Mouse (Mus musculus) megakaryocyte, embryonic 14.5 days (primary cell): Measurements from ENCODE around the gene Pip4k2c. TPM values are rescaled to one million over a fixed set of nuclear protein-coding genes. Genes with fewer than 3 reads are reported as not detected.

Experiments used
- H3K27me3 ChIP-seq: replicated peaks from 2 replicates; pipeline ENCODE3; 2012; ENCODE audit warnings: inconsistent platforms
- H3K36me3 ChIP-seq: replicated peaks from 2 replicates; pipeline ENCODE3; 2012; ENCODE audit warnings: low read length, inconsistent platforms, mixed read lengths
- H3K4me1 ChIP-seq: 2 replicates; pipeline ENCODE4 v1.6.1; 2012; ENCODE audit warnings: inconsistent platforms
- H3K4me3 ChIP-seq: replicated peaks from 2 replicates; pipeline ENCODE3; 2012; ENCODE audit warnings: moderate library complexity, mild to moderate bottlenecking, inconsistent platforms
- H3K9me3 ChIP-seq: 2 replicates; pipeline ENCODE4 v1.6.1; 2012; ENCODE audit warnings: inconsistent platforms
- FLI1 ChIP-seq: IDR thresholded peaks from 2 replicates; pipeline ENCODE4 v1.6.1; 2012; ENCODE audit warnings: low read length, inconsistent platforms, mixed read lengths
- GATA1 ChIP-seq: IDR thresholded peaks from 3 replicates; pipeline ENCODE4 v1.6.1; 2012; ENCODE audit warnings: mixed read lengths, low read length, inconsistent platforms, borderline replicate concordance
- polyA plus RNA-seq: library from polyadenylated mRNA; stranded (reverse); fragments of >175 nt; gene quantifications from 2 replicates; pipeline ENCODE4 v1.2.3, GENCODE M21; 2012; ENCODE audit warnings: low replicate concordance; ENCODE audit not compliant: insufficient read depth

Gene Pip4k2c
- polyA plus RNA-seq, 1 experiment: 19.6 TPM

DNA sequence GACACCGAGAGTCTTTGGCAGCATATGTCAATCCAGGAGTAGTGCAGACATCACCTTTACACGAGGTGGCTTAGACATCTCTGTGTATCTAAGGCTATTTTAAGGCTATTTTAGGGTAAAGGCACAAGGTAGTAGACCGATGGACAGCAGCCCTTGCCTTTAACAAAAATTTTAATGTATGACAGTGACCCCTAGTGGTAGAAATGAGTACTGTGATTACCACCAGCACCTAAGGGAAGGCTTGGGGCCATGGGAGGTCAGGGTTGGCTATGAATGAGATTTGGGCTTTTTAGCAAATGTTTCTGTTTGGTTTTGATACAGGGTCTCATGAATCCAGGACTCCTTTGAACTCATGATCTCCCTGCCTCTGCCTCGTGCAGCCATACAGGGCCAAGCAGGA is 17.5 kb upstream of the Pip4k2c start:
- H3K4me3 ChIP-seq: no peak overlapping the region
- TF ChIP-seq FLI1 (no peak), GATA1 (no peak)
- peaks cover 4% of the 10 kb centered on the region for H3K9me3 ChIP-seq
- peaks cover 59% of the 10 kb centered on the region for H3K4me1 ChIP-seq
- no peaks in the 10 kb centered on the region for H3K36me3 ChIP-seq
- peaks cover 75% of the 10 kb centered on the region for H3K27me3 ChIP-seq

DNA sequence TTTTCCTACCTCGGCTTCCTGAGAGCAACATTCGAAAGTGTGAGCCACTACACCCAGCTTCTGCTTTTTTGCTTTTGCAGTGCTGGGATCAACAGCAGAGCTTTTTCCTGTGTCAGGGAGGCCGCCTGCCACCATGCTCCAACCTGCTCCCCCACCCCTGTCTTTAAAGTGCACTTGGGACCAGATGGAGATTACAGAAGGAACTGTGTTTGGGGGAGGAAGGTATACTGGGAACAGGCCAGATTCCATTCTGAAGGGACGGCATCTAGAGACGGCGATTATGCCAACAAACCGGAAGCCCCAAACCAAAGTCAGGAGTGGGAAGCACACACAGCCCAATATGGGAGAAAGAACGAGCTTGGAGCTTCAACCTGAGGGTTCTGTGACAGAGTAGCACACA is 15.8 kb upstream of the Pip4k2c start:
- Histone ChIP-seq H3K4me3 (no peak overlapping the region), H3K9me3 (peaks cover 7% of the 10 kb centered on the region), H3K36me3 (no peaks in the 10 kb centered on the region), H3K4me1 (peaks cover 59% of the 10 kb centered on the region), H3K27me3 (peaks cover 73% of the 10 kb centered on the region)
- TF ChIP-seq GATA1 (no peak), FLI1 (no peak)

DNA sequence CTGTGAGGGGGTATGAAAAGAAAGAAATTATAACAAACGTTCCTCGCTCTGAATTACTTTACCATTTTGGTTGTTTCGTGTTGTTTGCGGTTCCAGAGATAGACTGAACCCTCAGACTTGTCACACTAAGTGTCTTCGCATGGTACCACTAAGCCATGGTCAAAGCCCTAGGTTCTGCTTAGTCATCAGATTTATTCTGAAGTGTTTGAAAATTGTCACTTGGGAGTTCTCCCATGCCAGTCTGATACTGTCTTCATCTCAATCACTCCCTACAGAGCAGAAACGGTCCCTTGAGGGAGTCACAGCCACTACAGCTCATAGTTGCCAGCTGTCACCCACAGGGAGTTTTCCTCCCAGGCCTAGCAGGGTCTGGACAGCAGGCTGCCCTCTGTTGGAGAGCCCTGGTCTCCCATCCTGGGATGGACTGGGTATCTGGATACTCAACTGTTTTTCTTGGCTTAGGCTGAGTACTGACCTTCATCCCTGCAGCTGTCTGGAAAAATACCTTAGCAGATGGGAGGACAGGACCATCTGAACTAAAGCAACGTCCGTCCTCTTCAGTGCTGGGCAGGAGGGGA is 15.0 kb upstream of the Pip4k2c start:
- H3K4me1 ChIP-seq: peaks cover 57% of the 10 kb centered on the region
- H3K4me3 ChIP-seq: no peak overlapping the region
- H3K36me3 ChIP-seq: no peaks in the 10 kb centered on the region
- H3K27me3 ChIP-seq: peaks cover 68% of the 10 kb centered on the region
- no peak for TF ChIP-seq FLI1
- TF ChIP-seq GATA1: no peak
- peaks cover 7% of the 10 kb centered on the region for H3K9me3 ChIP-seq

DNA sequence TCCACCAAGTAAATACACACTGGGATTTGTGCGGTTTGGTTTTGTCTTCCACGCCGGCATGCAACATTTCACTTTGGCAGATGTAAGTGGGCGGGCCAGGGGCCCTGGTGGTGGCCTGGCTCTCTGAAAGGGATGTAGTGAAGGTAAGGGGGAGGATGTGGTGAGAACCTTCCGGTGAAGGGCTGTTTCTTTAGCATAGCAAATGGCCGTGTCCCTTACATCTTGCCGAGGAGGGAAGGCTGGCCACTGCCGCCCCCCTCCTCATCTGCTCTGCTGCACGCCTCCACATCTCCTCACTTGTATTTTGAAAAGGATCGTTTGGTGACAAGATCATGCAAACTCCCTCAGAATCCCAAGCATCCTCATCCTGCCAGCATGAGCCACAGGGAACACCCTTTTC is 14.3 kb upstream of the Pip4k2c start:
- Histone ChIP-seq H3K4me1 (peaks cover 51% of the 10 kb centered on the region), H3K9me3 (peaks cover 7% of the 10 kb centered on the region), H3K4me3 (peak overlapping the region; percentile 2), H3K36me3 (no peaks in the 10 kb centered on the region), H3K27me3 (peaks cover 61% of the 10 kb centered on the region)
- TF ChIP-seq FLI1: no peak
- TF ChIP-seq GATA1: no peak

DNA sequence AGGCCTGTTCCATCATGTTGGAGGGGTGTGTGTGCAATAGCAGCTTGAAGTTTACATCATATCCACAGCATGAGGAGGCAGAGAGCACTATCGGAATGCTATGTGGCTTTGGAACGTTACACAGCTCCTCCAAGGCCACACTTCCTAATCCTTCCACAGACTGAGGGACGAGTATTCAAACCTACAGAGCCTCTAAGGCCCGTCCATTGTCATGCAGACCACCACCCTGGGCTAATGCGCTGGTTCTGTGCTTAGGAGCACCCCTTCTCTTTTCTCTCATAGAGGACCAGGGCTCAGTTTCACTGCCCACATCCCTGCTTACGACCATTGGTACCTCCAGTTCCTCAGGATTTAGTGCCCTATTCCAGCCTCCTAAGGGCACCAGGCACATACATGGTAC is 13.8 kb upstream of the Pip4k2c start:
- H3K36me3 ChIP-seq: no peaks in the 10 kb centered on the region
- peaks cover 46% of the 10 kb centered on the region for H3K4me1 ChIP-seq
- peaks cover 10% of the 10 kb centered on the region for H3K9me3 ChIP-seq
- H3K4me3 ChIP-seq: no peak overlapping the region
- TF ChIP-seq GATA1 (no peak), FLI1 (no peak)
- H3K27me3 ChIP-seq: peaks cover 56% of the 10 kb centered on the region

DNA sequence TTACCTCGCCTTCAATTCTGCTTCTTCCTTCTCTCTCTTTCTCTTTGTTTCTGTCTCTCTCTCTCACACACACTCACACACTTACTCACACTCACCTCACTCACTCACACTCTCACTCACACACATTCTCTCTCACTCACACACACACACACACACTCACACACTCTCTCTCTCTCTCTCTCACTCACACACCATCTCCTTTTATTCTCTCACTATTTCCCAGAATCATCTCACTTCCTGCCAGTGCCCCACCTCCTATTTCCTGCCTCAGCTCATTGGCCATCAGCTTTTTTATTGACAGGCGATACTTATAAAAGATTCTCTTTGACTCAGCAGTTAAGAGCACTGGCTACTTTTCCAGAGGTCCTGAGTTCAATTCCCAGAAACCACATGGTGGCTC is 7.0 kb upstream of the Pip4k2c start:
- H3K9me3 ChIP-seq: peaks cover 9% of the 10 kb centered on the region
- H3K4me1 ChIP-seq: peaks cover 30% of the 10 kb centered on the region
- H3K36me3 ChIP-seq: no peaks in the 10 kb centered on the region
- TF ChIP-seq GATA1: no peak
- no peak for TF ChIP-seq FLI1
- H3K4me3 ChIP-seq: no peak overlapping the region
- H3K27me3 ChIP-seq: peaks cover 13% of the 10 kb centered on the region

DNA sequence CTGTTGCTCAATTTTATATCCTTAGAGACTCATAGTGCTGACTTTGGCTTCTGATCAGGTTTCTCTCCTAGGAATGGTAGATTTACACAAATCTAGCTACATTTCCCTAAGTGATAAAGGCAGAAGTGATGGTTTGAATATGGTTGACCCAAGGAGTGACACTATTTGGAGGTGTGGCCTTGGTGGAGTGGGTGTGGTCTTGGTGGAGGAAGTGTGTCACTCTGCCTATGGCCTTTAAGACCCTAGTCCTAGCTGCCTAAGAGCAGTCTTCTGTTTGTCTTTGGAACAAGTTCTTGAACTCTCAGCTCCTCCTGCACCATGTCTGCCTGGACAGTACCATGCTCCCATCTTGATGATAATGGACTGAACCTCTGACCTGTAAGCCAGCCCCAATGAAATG is 5.8 kb upstream of the Pip4k2c start:
- Histone ChIP-seq H3K36me3 (no peaks in the 10 kb centered on the region), H3K4me3 (no peak overlapping the region), H3K4me1 (peaks cover 30% of the 10 kb centered on the region), H3K27me3 (peaks cover 6% of the 10 kb centered on the region), H3K9me3 (peaks cover 9% of the 10 kb centered on the region)
- TF ChIP-seq FLI1 (no peak), GATA1 (no peak)

DNA sequence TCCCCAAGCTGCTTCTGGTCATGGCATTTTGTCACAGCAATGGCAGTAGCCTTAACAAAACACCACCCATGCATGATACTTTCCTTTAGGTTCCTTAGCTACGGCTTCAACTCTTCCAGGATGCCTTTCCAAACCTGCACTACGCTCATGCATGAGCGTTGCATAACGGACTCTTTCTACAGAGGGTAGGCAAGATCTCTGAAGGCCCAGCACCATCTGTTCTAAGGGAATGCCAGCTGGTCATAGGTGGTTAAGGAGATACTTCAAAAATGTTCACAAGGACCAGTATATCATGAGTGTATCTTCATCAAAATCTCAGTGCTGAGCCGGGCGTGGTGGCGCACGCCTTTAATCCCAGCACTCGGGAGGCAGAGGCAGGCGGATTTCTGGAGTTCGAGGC is 5.1 kb upstream of the Pip4k2c start:
- H3K4me3 ChIP-seq: no peak overlapping the region
- no peak for TF ChIP-seq GATA1
- no peak for TF ChIP-seq FLI1
- peaks cover 30% of the 10 kb centered on the region for H3K4me1 ChIP-seq
- no peaks in the 10 kb centered on the region for H3K36me3 ChIP-seq
- H3K27me3 ChIP-seq: peaks cover 5% of the 10 kb centered on the region
- peaks cover 9% of the 10 kb centered on the region for H3K9me3 ChIP-seq

DNA sequence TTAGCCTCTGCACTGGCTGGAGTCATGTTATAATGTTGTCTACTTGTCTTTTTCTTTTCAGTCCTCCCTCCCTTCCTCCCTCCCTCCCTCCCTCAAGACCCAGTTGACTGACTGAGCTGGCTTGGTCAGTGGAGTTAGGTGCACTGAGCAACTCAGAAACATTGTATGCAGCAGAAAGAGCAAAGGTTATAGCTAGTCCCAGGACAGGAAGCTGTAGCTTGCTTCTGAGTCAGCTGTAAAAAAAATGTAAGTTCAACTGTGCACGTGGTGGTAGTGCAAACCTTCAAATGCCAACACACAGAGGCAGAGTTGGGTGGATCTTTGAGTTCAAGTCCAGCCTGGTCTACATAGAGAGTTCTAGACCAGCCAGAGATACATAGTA is 3.0 kb upstream of the Pip4k2c start:
- peaks cover 46% of the 10 kb centered on the region for H3K4me1 ChIP-seq
- TF ChIP-seq FLI1 (no peak), GATA1 (no peak)

DNA sequence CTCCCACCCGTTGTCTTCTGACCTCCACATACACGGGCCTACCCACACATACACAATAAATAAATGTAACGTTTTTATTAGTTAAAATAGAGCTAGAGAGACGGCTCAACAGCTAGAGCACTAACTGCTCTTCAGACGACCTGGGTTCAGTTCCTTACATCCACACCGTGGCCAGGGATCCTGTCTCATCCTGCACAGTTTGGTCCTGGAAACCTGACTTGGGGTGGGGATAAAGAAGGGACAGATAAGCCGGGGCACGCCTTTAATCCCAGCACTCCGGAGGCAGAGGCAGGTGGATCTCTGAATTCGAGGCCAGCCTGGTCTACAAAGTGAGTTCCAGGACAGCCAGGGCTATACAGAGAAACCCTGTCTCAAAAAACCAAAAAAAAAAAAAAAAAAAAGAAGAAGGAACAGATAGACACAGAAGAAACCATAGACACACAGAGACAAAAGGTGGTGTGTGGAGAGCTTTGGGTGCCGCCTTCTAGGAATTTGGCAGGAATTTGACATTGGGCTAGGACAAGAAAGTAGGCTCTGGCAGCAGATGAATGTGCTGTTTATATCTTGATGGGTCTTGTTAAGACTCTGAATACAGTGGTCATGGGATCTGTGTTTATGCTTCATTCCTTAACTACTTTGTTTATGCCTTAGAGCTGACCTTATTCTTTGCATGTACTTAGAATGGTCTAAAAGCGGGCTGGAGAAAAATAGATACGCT is 2.5 kb upstream of the Pip4k2c start:
- peaks cover 49% of the 10 kb centered on the region for H3K4me1 ChIP-seq
- no peak overlapping the region for H3K4me3 ChIP-seq
- peaks cover 8% of the 10 kb centered on the region for H3K36me3 ChIP-seq
- peaks cover 5% of the 10 kb centered on the region for H3K27me3 ChIP-seq
- H3K9me3 ChIP-seq: peaks cover 2% of the 10 kb centered on the region; the same call in 1 of the 2 replicates
- TF ChIP-seq GATA1: no peak
- TF ChIP-seq FLI1: no peak

More for the DNA sequence above, 3.0 kb upstream of the Pip4k2c start:
- Histone ChIP-seq H3K27me3 (peaks cover 5% of the 10 kb centered on the region), H3K4me3 (no peak overlapping the region), H3K36me3 (peaks cover 3% of the 10 kb centered on the region), H3K9me3 (peaks cover 5% of the 10 kb centered on the region; the same call in 1 of the 2 replicates)
